Mouse (Mus musculus): Measurements from ENCODE around the gene Gadd45b.

Gene Gadd45b

DNA sequence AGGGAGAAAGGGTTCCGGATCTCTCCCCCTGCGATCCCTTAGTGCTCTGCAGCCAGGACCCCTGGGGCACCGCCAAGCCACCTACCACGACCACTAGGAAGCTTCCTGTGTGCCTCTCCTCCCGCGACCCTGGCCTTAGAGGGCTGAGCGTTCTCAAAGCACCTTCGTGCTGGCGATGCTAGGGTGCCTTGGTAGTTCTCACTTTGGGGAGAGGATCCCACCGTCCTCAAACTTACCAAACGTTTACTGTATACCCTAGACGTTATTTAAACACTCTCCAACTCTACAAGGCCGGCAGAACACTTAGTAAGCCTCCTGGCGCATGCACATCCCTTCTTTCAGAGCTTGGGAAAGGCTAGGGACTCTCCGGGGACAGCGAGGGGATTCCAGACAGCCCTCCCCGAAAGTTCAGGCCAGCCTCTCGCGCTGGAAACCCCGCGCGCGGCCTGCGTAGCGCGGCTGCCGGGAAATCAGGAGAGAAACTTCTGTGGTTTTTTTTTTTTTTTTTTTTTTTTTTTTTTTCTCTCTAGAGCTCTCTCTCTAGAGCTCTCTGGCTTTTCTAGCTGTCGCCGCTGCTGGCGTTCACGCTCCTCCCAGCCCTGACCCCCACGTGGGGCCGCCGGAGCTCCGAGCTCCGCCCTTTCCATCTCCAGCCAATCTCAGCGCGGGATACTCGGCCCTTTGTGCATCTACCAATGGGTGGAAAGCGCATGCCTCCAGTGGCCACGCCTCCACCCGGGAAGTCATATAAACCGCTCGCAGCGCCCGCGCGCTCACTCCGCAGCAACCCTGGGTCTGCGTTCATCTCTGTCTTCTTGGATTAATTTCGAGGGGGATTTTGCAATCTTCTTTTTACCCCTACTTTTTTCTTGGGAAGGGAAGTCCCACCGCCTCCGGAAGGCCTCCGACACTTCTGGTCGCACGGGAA lies at the start of gene Gadd45b:
Gene Gadd45b, plus strand, starts transcription at position 775 of the 928 bp plus-strand sequence.
- DNase-seq (ENCODE audit: low read depth, low spot score), result peak; percentile 99

DNA sequence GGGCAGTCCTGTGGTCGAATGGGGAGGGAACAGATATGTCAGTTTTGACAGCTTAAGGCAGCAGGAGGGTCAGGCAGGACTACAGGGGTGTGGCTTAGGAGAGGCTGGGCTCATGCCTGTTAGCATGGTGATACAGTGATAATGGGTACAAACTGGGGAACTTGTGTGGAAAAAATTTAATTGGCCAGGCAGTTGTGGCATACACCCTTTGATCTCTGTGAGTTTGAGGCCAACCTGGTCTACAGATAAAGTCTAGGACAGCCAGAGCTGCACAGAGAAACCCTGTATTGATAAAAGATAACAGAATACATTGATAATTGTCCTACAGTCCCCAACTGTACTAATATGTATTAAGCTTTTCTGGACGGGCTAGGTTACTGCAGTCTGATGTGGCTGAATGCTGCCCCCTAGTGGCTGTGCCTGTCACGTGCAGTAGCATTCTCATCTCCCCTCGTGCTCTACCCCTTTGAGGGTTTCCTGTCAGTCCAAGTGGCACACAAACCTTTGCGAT lies 49.7 kb upstream of the Gadd45b start:
- DNase-seq (ENCODE audit: low read depth, low spot score), result peak; percentile 77

DNA sequence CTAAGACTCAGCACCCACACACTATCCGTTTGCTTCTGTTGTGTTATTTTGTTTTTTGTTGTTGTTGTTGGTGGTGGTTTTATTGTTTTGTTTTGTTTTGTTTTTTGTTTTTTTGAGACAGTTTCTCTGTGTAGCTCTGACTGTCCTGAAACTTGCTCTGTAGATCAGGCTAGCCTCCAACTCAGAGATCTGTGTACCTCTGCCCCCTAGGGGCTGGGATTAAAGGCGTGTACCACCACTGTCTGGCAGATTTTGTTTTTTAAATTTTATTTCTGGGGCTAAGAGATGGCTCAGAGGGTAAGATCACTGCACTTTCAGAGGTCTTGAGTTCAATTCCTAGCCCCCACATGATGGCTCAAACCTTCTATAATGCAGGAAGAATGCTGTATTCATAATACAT lies 49.0 kb upstream of the Gadd45b start:
- DNase-seq (ENCODE audit: low read depth, low spot score), result no peak

DNA sequence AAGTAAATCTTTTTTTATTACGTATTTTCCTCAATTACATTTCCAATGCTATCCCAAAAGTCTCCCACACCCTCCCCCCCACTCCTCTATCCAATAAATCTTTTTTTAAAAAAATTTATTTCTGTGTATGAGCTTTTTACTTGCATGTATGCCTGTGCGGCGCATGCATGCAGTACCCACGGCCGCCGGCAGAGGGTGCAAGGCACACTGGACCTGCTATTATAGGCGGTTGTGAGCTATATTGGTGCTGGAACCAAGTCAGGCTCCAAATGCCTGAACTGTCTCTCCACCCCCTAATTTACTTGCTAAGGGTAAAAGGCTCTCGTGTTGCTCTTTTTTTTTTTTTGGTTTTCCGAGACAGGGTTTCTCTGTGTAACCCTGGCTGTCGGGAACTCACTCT lies 48.6 kb upstream of the Gadd45b start:
- peak; percentile 68 for DNase-seq (ENCODE audit: low read depth, low spot score)

DNA sequence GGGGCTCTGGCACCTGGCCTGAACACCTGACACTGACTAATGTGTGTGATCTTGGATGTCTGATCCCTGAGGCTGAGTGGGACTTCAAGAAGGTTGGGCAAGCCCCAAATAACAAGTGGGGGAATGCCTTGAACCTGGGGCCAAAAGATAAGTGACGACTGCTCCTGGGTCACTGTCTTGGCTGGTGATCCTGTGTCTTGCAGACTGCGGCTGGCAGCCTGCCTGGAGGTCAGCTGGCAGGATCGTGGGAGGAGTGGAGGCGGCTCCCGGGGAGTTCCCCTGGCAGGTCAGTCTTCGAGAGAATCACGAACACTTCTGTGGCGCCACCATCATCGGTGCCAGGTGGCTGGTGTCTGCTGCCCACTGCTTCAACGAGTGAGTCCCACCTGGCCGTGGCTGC lies 42.7 kb upstream of the Gadd45b start:
- no peak for DNase-seq (ENCODE audit: low read depth, low spot score)

DNA sequence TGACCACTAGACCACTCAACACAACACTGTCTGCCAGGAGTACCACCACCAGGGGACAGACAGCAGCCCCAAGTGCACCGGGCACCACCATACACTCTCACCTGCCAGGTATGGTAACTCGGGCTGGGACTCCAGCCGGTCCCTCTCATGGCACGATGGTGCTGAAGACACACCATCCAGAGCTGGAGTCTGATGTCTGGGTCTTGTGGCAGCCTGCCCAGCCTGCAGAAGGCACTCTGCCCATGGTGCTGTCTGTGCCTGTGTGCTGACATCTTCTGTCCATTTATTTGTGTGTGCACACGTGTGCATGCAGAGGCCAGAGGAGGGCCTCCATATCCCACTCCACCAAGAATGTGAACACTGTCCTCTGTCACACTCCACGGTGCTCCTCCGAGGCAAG lies 34.8 kb upstream of the Gadd45b start:
- DNase-seq (ENCODE audit: low read depth, low spot score), result no peak

DNA sequence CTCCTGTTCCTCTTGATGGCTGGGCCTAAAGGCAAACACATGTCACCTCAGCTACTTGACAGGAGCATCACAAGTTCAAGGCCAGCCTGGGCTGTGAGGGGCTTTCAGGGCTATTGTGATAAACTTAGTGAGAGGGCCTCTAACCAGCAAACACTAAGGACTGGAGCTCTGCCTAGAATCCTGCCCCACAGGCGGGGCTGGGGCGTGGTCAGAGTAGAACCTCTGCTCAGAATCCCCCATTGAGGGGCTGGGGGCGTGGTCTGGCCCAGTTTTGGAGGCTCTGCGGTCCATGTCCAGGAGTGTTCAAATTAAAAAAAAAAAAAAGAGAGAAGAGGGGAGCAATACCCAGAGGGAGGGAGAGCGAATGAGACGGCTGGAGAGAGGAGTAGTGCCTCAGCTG lies 34.2 kb upstream of the Gadd45b start:
- DNase-seq (ENCODE audit: low read depth, low spot score), result no peak

DNA sequence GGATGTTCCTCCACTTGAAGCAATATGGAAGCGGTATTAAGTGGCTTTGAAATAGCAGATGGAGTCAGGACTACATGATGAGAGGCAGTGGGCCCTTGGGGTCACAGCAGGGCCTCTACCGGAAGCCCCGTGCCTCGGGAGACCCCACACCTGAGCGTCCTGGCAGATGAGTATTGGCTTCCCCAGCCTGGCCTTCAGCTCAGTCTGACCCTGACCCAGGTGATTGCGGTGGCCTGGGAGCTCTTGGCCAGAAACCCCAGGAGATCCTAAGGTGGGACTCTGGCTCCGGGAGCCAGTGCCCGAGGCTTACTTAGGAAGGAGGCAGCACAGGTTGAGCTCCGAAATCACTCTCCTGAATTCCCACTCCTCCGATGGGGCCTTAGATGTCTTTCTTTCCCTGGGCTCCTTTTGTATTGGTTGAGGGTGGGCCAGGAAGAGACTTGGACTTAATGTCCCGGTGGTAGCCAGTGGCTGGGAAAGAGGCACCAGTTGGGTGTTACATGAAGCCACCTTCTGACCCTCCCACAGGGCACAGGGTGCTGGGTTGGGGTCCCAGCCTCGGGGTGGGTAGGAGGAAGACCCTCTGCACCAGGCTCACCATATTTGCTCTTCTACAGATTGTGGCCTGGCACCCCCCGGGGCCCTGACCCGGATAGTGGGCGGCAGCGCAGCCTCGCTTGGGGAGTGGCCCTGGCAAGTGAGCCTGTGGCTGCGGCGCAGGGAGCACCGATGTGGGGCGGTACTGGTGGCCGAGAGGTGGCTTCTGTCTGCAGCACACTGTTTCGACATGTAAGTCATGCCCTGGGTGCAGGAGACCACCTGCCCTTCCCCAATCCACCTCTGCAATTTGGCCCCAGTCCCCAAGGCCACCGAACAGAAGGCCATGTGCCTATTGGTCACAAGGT lies 33.0 kb upstream of the Gadd45b start:
- no peak for DNase-seq (ENCODE audit: low read depth, low spot score)

DNA sequence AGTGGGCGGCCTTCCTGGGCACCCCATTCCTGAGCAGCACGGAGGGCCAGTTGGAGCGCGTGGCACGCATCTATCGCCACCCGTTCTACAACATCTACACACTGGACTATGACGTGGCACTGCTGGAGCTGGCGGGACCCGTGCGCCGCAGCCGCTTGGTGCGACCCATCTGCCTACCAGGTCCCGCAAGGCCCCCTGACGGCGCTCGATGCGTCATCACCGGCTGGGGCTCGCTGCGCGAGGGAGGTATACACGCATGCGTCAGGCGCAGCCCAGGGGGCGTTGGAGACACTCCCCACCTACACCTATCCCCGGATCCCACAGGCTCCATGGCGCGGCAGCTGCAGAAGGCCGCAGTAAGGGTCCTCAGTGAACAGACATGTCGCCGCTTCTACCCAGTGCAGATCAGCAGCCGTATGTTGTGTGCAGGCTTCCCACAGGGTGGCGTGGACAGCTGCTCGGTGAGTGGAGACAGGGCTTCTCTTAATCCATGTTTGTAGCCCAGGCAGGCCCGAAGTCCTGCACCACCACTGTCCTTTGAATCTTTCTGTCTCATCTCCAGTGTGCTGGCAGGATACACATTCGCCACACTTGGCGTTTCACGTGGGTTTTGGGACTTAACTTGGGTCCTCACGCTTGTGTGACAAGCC lies 31.9 kb upstream of the Gadd45b start:
- peak; percentile 18 for DNase-seq (ENCODE audit: low read depth, low spot score)

DNA sequence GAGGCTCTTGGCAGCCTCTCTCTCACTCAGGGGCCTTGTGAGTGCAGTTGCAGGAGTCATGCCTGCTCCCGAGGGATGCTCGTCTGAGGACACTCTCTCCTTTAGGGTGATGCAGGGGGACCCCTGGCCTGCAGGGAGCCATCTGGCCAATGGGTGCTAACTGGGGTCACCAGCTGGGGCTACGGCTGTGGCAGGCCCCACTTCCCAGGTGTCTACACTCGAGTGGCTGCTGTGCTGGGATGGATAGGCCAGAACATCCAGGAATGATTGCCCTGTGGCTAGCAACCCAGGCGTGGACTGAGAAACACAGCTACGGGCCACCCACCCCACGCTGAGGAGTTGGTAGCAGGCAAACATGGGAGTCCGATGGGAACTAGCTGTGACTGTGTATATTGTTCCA lies 30.8 kb upstream of the Gadd45b start:
- DNase-seq (ENCODE audit: low read depth, low spot score), result no peak

DNA sequence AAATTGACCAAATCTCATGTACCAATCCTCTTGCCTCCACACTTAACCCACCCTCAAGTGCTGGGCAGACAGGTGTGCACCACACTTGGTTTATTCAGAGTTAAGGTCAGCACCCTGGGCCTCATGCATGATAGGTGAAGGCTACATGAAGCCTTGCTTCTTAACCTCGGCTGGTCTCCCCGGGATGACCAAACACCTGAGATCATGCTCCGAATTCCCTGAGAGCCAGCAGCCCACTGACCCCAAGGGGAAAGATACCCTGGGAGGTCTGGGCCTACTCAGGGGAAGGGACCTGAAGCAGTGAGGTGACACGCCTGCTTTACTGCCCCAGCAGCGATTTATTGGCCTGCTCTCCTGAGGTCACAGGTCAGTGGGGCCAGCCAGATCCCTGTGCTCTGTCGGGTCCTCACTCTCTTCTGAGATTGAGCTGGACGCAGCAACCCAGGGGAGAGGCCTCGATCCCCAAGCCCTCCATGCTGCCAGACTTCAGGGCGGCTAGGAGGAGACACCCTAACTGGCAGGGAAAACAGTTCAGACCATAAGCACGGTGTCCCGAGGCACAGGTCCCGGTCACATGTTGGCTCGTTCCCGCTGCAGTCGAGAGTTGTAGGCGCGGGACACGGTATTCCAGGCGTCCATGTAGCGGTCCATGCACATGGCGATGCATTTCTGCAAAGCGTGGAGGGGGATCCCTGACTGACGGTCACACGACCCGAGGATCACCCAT lies 30.1 kb upstream of the Gadd45b start:
- DNase-seq (ENCODE audit: low read depth, low spot score), result no peak

DNA sequence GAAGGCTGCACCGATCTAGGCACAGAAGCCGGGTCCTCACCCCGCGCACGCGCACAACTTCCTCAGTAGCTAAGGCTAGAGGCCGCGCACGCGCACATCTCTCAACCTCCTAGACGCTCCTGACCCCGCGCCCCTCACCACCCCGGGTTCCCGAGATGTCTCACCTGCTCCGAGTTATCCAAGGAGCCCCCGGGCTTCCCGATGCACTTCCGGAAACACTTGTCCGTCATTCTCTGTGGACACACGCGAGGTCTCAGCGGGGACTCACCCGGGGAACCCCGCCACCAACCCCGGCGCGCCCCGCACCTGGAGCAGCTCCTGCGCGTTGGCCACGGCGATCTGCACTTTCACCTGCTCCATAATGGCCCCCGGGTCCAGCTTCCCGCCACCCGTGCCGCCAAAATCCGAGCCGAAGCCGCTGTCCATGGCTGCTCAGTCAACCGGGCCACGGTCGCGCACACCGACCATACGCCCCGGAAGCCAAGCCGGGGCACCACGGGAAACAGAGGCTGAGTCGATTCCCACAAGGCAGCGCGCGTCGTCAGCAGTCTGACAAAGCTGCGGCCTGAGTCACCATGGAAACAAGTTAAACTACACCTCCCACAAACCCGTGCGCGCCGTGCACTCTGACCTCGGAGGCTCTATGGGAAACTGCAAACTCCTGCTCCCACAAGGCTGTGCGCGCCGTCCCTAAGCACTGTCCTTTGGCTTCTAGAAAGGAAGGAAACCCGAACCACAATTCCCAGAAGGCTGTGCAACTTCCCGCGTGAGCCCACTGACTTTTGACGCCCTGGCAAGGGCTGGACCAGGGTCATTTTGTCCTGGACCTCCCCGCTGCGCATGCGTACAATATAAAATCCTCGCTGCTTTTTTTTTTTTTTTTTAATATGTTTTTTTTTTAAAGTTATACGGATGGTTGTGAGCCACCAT lies 29.3 kb upstream of the Gadd45b start, which contains the start of gene Timm13:
Gene Timm13, minus strand, starts transcription at position 652 of the 930 bp plus-strand sequence.
- DNase-seq (ENCODE audit: low read depth, low spot score), result peak; percentile 100

DNA sequence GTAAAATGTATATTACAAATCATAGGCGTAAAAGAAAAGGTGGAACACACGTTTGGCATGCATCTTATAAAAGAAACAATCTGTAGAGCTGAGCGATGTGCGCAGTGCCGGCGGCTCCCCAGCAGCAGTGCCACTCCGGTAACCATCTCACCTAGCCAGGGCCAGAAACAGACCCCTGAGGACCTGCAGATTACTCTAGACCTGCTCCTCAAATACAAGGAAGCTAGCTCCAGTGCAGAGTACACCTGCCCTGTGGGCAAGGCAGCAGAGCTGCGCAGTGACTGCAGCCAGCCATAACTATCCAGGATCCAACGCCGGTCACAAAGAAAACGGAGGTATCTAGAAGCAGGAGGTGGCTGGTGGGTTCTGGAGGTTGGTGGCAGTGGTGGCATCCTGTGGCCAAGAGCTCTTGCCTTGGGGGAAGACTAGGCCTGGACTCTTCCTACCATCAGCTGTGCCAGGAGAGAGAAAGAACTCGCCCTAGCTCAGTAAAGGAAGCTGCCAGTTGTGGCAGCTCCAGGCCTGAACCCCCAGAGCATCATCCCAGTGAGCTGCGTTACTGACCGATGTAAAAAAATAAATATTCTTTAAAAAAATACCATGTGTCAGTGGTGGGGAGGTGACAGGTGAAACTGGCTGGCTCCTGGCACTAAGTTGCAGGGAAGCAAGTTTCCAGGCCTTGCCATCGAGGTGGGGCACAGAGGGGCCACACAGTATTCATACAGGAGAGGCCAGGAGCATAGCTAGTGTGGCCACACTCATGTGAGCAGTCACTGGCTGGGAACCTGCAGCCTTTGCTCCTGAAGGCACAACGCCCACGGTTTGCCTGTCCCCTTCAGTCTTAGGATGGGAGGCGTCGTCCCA lies 28.2 kb upstream of the Gadd45b start:
- DNase-seq (ENCODE audit: low read depth, low spot score), result no peak

DNA sequence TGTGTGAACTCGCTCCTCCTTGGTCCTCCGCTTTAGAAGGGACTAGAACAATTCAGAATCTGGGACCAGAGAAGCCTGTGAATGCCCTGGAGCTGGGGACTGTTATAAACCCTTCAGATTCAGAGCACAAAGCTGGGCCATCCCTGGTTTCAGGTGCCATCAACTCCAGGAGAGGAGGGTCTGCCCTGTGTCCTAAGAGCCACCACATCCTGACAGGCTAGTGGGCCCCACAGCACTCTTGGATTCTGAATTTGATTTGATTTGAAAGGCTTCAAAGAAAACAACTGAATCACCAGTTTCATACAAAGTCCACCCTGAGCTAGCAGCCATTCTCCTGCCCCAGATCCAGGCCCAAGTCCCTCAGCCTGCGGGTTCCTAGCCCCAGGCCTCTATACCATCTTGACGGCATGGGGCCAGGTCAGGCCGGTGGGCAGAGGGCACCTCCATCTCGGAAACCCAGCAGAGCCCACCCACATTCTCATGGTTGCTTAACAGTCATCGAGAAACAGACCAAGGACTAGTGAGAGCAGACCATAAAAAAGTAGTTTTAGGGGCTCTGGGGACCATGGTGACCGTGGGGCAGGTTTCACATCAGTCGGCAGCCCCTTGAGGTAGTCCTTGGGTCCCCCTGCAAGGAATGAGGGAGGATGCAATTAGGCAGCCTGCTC lies 27.5 kb upstream of the Gadd45b start:
- DNase-seq (ENCODE audit: low read depth, low spot score), result no peak

DNA sequence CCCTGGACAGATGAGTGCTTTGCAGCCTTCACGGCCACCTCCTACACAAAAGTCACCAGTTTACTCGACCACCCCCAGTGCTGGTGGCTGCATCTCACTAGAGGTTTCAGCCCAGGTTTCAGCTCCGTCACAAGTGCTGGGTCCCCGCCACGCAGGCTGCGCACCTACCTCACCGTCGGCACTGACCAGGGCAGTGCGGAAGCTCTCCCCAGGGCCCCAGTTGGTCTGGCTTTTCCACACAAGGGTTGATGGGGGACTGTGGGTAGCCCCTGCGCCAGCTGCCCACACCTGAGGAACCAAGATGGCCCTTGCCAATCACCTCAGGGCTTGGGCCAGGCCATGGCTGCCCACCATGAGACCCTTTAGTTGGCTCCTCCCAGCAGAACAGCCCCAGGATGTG lies 26.6 kb upstream of the Gadd45b start:
- no peak for DNase-seq (ENCODE audit: low read depth, low spot score)

DNA sequence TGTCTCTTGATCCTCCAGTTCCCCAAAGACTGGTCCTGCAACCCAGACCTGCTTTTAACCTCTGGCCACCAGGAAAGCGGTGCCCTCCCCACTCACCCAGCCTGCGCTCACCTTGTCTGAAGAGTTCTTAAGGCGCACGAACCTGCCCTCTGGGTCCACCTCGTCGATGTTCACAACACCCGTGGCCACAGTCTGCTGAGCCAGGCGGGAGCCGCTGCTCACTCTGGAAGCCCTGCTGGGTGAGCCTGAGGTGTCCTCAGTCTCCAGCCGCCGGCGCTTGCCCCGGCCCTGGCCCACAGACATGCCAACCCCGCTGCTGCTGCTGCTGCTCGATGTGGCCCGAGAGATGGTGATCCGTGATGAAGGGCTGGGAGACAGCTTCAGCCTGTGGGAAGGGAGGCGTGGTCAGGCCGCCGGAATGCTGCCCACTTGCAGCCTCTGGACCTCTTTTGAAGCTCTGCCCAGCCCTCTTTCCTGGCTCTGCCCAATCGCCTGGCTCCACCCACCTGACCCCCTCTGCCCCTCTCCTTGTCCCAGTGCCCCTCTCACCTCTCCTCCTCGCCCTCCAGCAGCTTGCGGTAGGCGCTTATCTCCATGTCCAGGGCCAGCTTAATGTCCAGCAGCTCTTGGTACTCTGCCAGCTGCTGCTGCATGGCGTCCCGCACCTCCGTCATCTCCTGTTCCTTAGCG lies 25.7 kb upstream of the Gadd45b start:
- DNase-seq (ENCODE audit: low read depth, low spot score), result no peak

DNA sequence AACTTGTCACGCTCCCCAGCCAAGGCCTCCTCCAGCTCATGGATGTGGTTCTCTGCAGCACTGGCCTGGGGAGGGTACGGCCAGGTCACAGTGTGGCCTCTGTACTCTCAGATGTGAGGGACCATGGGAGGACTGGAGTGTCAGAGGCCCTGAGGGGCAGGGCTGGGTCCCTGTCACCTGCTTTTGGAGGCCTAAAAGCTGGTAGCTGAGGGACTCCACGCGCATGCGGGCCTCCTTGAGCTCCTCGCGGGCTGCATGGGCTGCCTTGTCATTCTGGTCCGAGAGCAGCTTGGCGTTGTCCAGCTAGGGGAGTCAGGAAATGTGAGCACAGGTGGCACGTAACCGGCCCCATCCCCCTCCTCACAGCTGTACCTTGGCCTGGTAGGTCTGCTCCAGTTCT lies 25.2 kb upstream of the Gadd45b start:
- DNase-seq (ENCODE audit: low read depth, low spot score), result no peak

Measured in mesoderm, embryonic 11.5 days (tissue).